In the genomic region with DNA sequence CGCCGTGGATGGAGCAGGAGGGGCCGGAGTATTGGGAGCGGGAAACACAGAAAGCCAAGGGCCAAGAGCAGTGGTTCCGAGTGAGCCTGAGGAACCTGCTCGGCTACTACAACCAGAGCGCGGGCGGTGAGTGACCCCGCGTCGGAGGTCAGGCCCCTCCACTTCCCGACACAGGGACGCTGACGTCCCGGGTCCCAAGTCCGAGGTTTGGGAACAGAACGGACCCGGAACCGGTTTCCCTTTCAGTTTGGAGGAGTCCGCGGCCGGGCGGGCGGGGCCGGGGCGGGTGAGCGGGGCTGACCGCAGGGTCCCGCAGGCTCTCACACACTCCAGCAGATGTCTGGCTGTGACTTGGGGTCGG, we compare ENCODE assay signal across 8 mouse cellular contexts. TPM values are rescaled to one million over a fixed set of nuclear protein-coding genes. Genes with fewer than 3 reads are reported as not detected.
DNase-seq lines count a peak whose midpoint lies in the region; ATAC-seq and TF ChIP-seq lines count a peak whose summit lies in the region.

No protein-coding gene starts in this region.

- H3K4me2 ChIP-seq in lung, embryonic 14.5 days: peak overlapping the region; percentile 98
- H3K4me2 ChIP-seq in forebrain, embryonic 13.5 days: peak overlapping the region; percentile 95

- H3K27ac ChIP-seq in lung, embryonic 14.5 days (ENCODE audit: low read depth): no peak overlapping the region
- H3K27ac ChIP-seq in forebrain, embryonic 13.5 days: no peak overlapping the region

- TF ChIP-seq CTCF in lung, embryonic 14.5 days (IDR thresholded peaks at IDR 0.05; ENCODE audit: low read depth): no peak

- WGBS in lung, embryonic 14.5 days: under 1% methylated on average over 31 of the region's 31 CpGs
- WGBS in forebrain, embryonic 13.5 days: 1% methylated on average over 30 of the region's 31 CpGs

- peak; percentile 28; the same call in 1 of the 2 replicates for ATAC-seq in lung, embryonic 14.5 days (ENCODE audit: insufficient read depth)
- ATAC-seq in forebrain, embryonic 13.5 days: peak; percentile 27
- ATAC-seq in megakaryocyte-erythroid progenitor cell, adult 5-6 weeks (replicated peaks; ENCODE audit: low FRiP score, low TSS enrichment, poor library complexity, severe bottlenecking): no peak

- H3K9ac ChIP-seq in lung, embryonic 14.5 days: peak overlapping the region; percentile 58
- peak overlapping the region; percentile 74 for H3K9ac ChIP-seq in forebrain, embryonic 13.5 days

- H3K4me3 ChIP-seq in lung, embryonic 14.5 days (ENCODE audit: low read depth, low read length): peak overlapping the region; percentile 65
- H3K4me3 ChIP-seq in forebrain, embryonic 13.5 days: peak overlapping the region; percentile 65

- no peaks in the 10 kb centered on the region for H3K36me3 ChIP-seq in lung, embryonic 14.5 days (ENCODE audit: insufficient read depth)
- no peaks in the 10 kb centered on the region for H3K36me3 ChIP-seq in forebrain, embryonic 13.5 days (ENCODE audit: poor library complexity, severe bottlenecking)

- H3K27me3 ChIP-seq in lung, embryonic 14.5 days (ENCODE audit: insufficient read depth, low read length): peaks cover 16% of the 10 kb centered on the region; the same call in 1 of the 2 replicates
- H3K27me3 ChIP-seq in forebrain, embryonic 13.5 days: peaks cover 22% of the 10 kb centered on the region

- no peak for DNase-seq in lung, embryonic 14.5 days
- no peak for DNase-seq in lung, postnatal 14 days
- peak; percentile 52 to 72 for DNase-seq in kidney, postnatal 36 days
- DNase-seq in naive thymus-derived CD4-positive, alpha-beta T cell, adult 2 months (ENCODE audit: low read depth): peak; percentile 67
- no peak for DNase-seq in gastrocnemius, postnatal 4 days (ENCODE audit: low spot score in 2 of 2)
- no peak for DNase-seq in ovary, postnatal 10 days (ENCODE audit: low spot score)

- H3K9me3 ChIP-seq in lung, embryonic 14.5 days (ENCODE audit: low read depth, low read length): no peaks in the 10 kb centered on the region
- no peaks in the 10 kb centered on the region for H3K9me3 ChIP-seq in forebrain, embryonic 13.5 days (replicated peaks)

- H3K4me1 ChIP-seq in lung, embryonic 14.5 days (ENCODE audit: insufficient read depth): no peaks in the 10 kb centered on the region
- H3K4me1 ChIP-seq in forebrain, embryonic 13.5 days: 0 out of 2 replicates have a peak, but pooled peaks cover 10% of the 10 kb centered on the region

RNA-seq across cellular contexts. Expression of a gene that starts 1.0 kb away (rescaled TPM):
- 69.7 and 73.2 TPM in 2 replicates for polyA plus RNA-seq in lung, embryonic 14.5 days (2014; fragmentation: Nextera tagmentation; extraction: Ambion mirVana)
- 37.7 and 45.8 TPM in 2 replicates for polyA plus RNA-seq in forebrain, embryonic 13.5 days (2015; fragmentation: Nextera tagmentation; extraction: Ambion mirVana)
- total RNA-seq in gastrocnemius, postnatal 4 days (2021): 10 to 100 TPM; 44.5 to 55.8 TPM
- 237 and 344 TPM in 2 replicates for total RNA-seq in megakaryocyte-erythroid progenitor cell, adult 5-6 weeks (2014; fragmentation: Nextera tagmentation)
- total RNA-seq in megakaryocyte-erythroid progenitor cell, adult 5-6 weeks (2017): 289 and 334 TPM in 2 replicates

RNA-seq across cellular contexts. Expression of a gene that starts 22.0 kb away (rescaled TPM):
- polyA plus RNA-seq in lung, embryonic 14.5 days (2014; fragmentation: Nextera tagmentation; extraction: Ambion mirVana): 529 and 569 TPM in 2 replicates
- polyA plus RNA-seq in forebrain, embryonic 13.5 days (2015; fragmentation: Nextera tagmentation; extraction: Ambion mirVana): 592 and 632 TPM in 2 replicates
- 100 to 1,000 TPM; 219 to 233 TPM for total RNA-seq in gastrocnemius, postnatal 4 days (2021)
- total RNA-seq in megakaryocyte-erythroid progenitor cell, adult 5-6 weeks (2014; fragmentation: Nextera tagmentation): 488 and 550 TPM in 2 replicates
- 211 and 221 TPM in 2 replicates for total RNA-seq in megakaryocyte-erythroid progenitor cell, adult 5-6 weeks (2017)

RNA-seq across cellular contexts. Expression of a gene that starts 27.9 kb away (rescaled TPM):
- polyA plus RNA-seq in lung, embryonic 14.5 days (2014; fragmentation: Nextera tagmentation; extraction: Ambion mirVana): 3.0 and 4.5 TPM in 2 replicates
- polyA plus RNA-seq in forebrain, embryonic 13.5 days (2015; fragmentation: Nextera tagmentation; extraction: Ambion mirVana): 10.5 and 11.2 TPM in 2 replicates
- 10 to 100 TPM; 13.9 to 15.8 TPM for total RNA-seq in gastrocnemius, postnatal 4 days (2021)
- 8.8 and 10.1 TPM in 2 replicates for total RNA-seq in megakaryocyte-erythroid progenitor cell, adult 5-6 weeks (2014; fragmentation: Nextera tagmentation)
- 3.5 and 10.1 TPM in 2 replicates for total RNA-seq in megakaryocyte-erythroid progenitor cell, adult 5-6 weeks (2017)

RNA-seq across cellular contexts. Expression of a gene that starts 30.0 kb away (rescaled TPM):
- polyA plus RNA-seq in lung, embryonic 14.5 days (2014; fragmentation: Nextera tagmentation; extraction: Ambion mirVana): 3.7 and 5.9 TPM in 2 replicates
- 20.8 and 24.3 TPM in 2 replicates for polyA plus RNA-seq in forebrain, embryonic 13.5 days (2015; fragmentation: Nextera tagmentation; extraction: Ambion mirVana)
- total RNA-seq in gastrocnemius, postnatal 4 days (2021): 1 to 10 TPM; 2.7 to 3.2 TPM
- total RNA-seq in megakaryocyte-erythroid progenitor cell, adult 5-6 weeks (2014; fragmentation: Nextera tagmentation): 4.5 and 8.0 TPM in 2 replicates
- 0.99 and 2.2 TPM in 2 replicates for total RNA-seq in megakaryocyte-erythroid progenitor cell, adult 5-6 weeks (2017)

RNA-seq across cellular contexts. Expression of a gene that starts 42.9 kb away (rescaled TPM):
- 0.37 and 0.70 TPM in 2 replicates for polyA plus RNA-seq in lung, embryonic 14.5 days (2014; fragmentation: Nextera tagmentation; extraction: Ambion mirVana)
- 0.37 and 0.59 TPM in 2 replicates for polyA plus RNA-seq in forebrain, embryonic 13.5 days (2015; fragmentation: Nextera tagmentation; extraction: Ambion mirVana)
- total RNA-seq in gastrocnemius, postnatal 4 days (2021): under 1 TPM in 1 of 2 experiments, not detected in 1; 0.52 TPM
- total RNA-seq in megakaryocyte-erythroid progenitor cell, adult 5-6 weeks (2014; fragmentation: Nextera tagmentation): not detected in 2 replicates
- not detected in 2 replicates for total RNA-seq in megakaryocyte-erythroid progenitor cell, adult 5-6 weeks (2017)

Comparison
In these comparisons a context has a peak if more than half of its experiments do, and no peak if none do; other contexts are left out.
1. DNase-seq: peak in kidney, postnatal 36 days (2 of 2) and naive thymus-derived CD4-positive, alpha-beta T cell, adult 2 months (single experiment); none in lung, embryonic 14.5 days (single experiment), lung, postnatal 14 days (single experiment), gastrocnemius, postnatal 4 days (0 of 2) and ovary, postnatal 10 days (single experiment).
2. RNA of a gene that starts 1.0 kb away (total RNA-seq): 237 to 344 TPM in megakaryocyte-erythroid progenitor cell, adult 5-6 weeks; 44.5 to 55.8 TPM in gastrocnemius, postnatal 4 days; every median in the first group is over 4 times any median in the second.